Mouse (Mus musculus) ES-Bruce4 (cell line): ENCODE measurements around the gene Rad9a.

Experiments
- CTCF ChIP-seq: IDR thresholded peaks from one replicate; pipeline ENCODE4 v1.8.1; 2011; ENCODE audit warnings: low read depth, low read length
- EP300 ChIP-seq: IDR thresholded peaks from 2 replicates; pipeline ENCODE4 v1.6.1; 2011; ENCODE audit warnings: low read depth, low read length; ENCODE audit not compliant: insufficient read depth
- POLR2A ChIP-seq: IDR thresholded peaks from one replicate; pipeline ENCODE4 v1.8.1; 2011; ENCODE audit warnings: low read length; ENCODE audit not compliant: insufficient read depth

DNA sequence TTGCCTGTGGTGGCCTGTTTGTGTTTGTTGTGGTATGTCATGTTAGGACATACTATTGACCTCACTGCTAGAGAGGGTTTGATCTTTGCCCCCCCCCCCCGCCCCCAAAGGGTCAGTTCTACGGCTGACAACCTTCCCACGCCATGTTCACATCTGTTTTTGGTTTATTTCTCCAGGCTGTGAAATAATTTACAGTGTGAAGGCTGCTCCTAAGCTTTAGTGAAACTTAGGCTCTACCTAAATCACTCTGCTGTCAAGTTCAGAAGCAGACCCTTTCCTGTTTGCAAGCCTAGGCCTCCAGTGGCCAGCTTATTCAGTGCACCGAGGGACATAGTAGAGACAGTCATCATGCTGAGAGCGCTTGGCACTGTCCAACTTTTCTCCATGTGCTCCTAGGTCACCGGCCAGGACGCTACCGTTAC, 38.8 kb upstream of the Rad9a start:
- no peak for TF ChIP-seq CTCF
- TF ChIP-seq POLR2A: no peak
- TF ChIP-seq EP300: no peak
